Mouse (Mus musculus): ENCODE measurements around the gene Uimc1. TPM values are rescaled to one million over a fixed set of nuclear protein-coding genes. Genes with fewer than 3 reads are reported as not detected.

Uimc1 gene
- total RNA-seq, 2 experiments from 2014 or later, result 21.9 to 26.7 TPM

GRCm38 (mm10) chr13:54992215-54992614, 107.9 kb downstream of the Uimc1 start:
- DNase-seq, result peak; percentile 49 to 53

GRCm38 (mm10) chr13:54988181-54988760, 111.8 kb downstream of the Uimc1 start:
- no peak for DNase-seq

- DNase-seq, result peak in 1 of 2 experiments; percentile 42
Measured at GRCm38 (mm10) chr13:54987405-54987804, 112.7 kb downstream of the Uimc1 start.

- DNase-seq, result no peak
Measured at GRCm38 (mm10) chr13:54983614-54984013, 116.5 kb downstream of the Uimc1 start.

- no peak for DNase-seq
Measured at GRCm38 (mm10) chr13:54983001-54983400, 117.1 kb downstream of the Uimc1 start.

GRCm38 (mm10) chr13:54980957-54981356, 119.1 kb downstream of the Uimc1 start:
- peak; percentile 45 to 50 for DNase-seq

- DNase-seq, result no peak
Measured at GRCm38 (mm10) chr13:54978804-54979203, 121.3 kb downstream of the Uimc1 start.

Other genes with a start within 250 kb of the Uimc1 start
- 100 to 1,000 TPM; 136 to 142 TPM for gene Unc5a, start 150.9 kb downstream of the Uimc1 start, total RNA-seq (2021)
- 1 to 10 TPM; 1.3 to 2.1 TPM for gene Hk3, start 78.9 kb downstream of the Uimc1 start, total RNA-seq (2021)
- gene Zfp346, start 5.0 kb upstream of the Uimc1 start, total RNA-seq (2021), result 10 to 100 TPM; 36.9 to 45.0 TPM
- not detected for gene Gm17617, start 33.2 kb upstream of the Uimc1 start, total RNA-seq (2021)
- gene Fgfr4, start 52.3 kb upstream of the Uimc1 start, total RNA-seq (2021), result under 1 TPM; 0.20 to 0.43 TPM
- gene Nsd1, start 109.5 kb upstream of the Uimc1 start, total RNA-seq (2021), result 100 to 1,000 TPM; 124 to 131 TPM
- gene Prelid1, start 220.2 kb upstream of the Uimc1 start, total RNA-seq (2021), result 100 to 1,000 TPM; 140 to 157 TPM
- gene Rab24, start 221.6 kb upstream of the Uimc1 start, total RNA-seq (2021), result 10 to 100 TPM; 78.8 to 84.3 TPM
- 1 to 10 TPM in 1 of 2 experiments, under 1 TPM in 1; 0.87 to 1.4 TPM for gene Mxd3, start 229.5 kb upstream of the Uimc1 start, total RNA-seq (2021)

Data from layer of hippocampus, postnatal 36 days (tissue).